Mouse (Mus musculus): ENCODE results near the gene Tdo2. TPM values are rescaled to one million over a fixed set of nuclear protein-coding genes. Genes with fewer than 3 reads are reported as not detected.
A peak's percentile ranks its signal among the peaks of the same experiment; 100 is the strongest.

Tdo2 gene
- total RNA-seq, 2 experiments from 2014 or later: not detected

- intact Hi-C loops (cut with DNase I): no loop called here
- no peak for DNase-seq
These were observed 31.1 kb downstream of the Tdo2 start for GRCm38 (mm10) chr3:81944851-81945393.

- intact Hi-C loops (cut with DNase I): no loop called here
These were observed 32.9 kb downstream of the Tdo2 start for GRCm38 (mm10) chr3:81943097-81943496.

DNA sequence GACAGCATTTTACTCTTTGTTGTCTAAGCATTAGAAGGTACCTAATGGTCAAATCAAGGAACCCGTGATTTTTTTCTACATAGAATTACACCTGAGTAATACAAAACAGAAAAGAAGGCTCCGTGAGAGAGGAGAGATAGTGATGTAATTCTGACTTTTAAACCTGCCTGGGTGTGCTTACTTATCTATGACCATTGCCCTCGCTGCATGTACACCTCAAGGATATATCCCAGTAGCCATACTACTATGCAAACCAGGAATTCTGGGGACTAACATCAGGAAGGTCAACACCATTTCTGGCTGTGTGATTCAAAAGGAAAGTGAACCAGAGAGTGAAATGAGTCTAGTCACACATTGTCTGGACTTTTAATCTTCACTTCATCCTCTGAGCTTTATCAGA, 33.7 kb downstream of the Tdo2 start:
- intact Hi-C loops (cut with DNase I): no loop called here
- no peak for DNase-seq

More at GRCm38 (mm10) chr3:81943097-81943496, 32.9 kb downstream of the Tdo2 start:
- no peak for DNase-seq

GRCm38 (mm10) chr3:81938924-81939323, 37.1 kb downstream of the Tdo2 start:
- no peak for DNase-seq
- intact Hi-C loops (cut with DNase I): no loop called here

DNA sequence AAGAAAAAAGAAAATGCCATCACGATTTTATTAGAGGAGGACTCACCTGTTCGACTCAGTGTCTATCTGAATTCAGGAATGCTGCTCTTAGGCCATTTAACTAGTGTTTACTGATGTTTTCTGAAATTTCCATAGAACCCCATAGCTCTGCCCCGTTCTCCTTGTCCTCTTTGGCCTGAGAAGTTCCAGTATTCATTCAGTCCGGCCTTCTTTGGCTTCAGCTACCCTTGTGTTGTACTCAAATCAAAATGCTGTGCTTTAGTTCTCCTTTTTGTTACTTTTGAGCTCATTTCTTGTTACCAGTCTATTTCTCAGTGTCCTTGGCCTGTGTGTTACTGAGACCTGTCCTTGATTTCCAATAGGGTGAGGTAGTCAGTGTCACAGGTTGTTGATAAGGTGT, 42.7 kb downstream of the Tdo2 start:
- DNase-seq: no peak

GRCm38 (mm10) chr3:81932141-81933101, 43.6 kb downstream of the Tdo2 start, which contains the start of gene Ctso:
TSS of gene Ctso (plus strand) at chr3:81932601.
- peak; percentile 90 to 91 for DNase-seq
- intact Hi-C loops (cut with DNase I): loop anchor here (5.0 kb wide), 2 partner anchors 95 to 425 kb away; partner anchors contain the start of gene Map9

More for the DNA sequence above, 42.7 kb downstream of the Tdo2 start:
- intact Hi-C loops (cut with DNase I): loop anchor here (5.0 kb wide), 2 partner anchors 94 to 424 kb away; partner anchors contain the start of gene Map9

DNA sequence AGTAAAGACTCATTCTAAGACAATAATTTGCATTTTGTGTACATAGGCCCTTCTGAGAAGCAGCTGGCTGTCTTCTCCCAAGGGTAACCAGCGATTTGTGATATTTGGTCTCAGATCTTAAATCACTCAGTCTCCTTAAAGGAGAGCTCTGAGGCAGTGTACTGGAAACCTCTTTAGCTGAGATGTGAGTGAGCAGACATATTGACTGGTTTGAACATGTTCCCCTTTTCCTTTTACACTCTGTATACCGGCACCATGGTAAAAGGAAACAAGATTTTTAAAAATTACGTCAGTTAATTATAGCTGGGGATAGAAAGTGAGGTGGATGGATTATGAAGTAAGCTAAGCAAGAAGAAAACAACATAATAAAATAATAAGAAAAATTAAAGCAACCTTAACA, 44.3 kb downstream of the Tdo2 start:
- intact Hi-C loops (cut with DNase I): loop anchor here (5.0 kb wide), 2 partner anchors 96 to 426 kb away; partner anchors contain the start of gene Map9
- DNase-seq: no peak

DNA sequence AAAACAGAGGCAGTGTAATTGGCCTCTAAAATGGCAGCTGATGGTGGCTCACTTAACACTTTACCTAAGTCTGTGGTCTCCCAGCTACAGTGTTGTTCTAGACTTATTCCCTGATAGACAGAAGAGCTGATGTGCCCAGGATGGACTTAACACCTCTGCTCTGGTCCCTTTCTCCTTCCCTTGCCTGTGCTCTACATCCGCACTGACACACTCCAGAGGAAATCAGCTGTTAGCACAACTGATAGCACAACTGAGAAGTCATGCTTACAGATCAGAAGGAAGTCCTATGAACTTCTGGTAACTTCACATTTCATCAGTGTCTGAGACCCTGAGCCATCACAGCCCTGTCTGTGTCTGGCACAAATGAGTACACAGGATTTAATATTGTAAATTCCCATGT, 46.9 kb downstream of the Tdo2 start:
- intact Hi-C loops (cut with DNase I): no loop called here
- no peak for DNase-seq

GRCm38 (mm10) chr3:81926764-81927325, 49.2 kb downstream of the Tdo2 start:
- intact Hi-C loops (cut with DNase I): loop anchor here (2.0 kb wide), 1 partner anchor 968 kb away; no protein-coding TSS in a partner anchor
- DNase-seq: no peak

- DNase-seq: no peak
- intact Hi-C loops (cut with DNase I): loop anchor here (2.0 kb wide), 2 partner anchors 889 to 967 kb away; partner anchors contain the start of gene Pdgfc
These were observed 50.1 kb downstream of the Tdo2 start for GRCm38 (mm10) chr3:81925856-81926255.

DNA sequence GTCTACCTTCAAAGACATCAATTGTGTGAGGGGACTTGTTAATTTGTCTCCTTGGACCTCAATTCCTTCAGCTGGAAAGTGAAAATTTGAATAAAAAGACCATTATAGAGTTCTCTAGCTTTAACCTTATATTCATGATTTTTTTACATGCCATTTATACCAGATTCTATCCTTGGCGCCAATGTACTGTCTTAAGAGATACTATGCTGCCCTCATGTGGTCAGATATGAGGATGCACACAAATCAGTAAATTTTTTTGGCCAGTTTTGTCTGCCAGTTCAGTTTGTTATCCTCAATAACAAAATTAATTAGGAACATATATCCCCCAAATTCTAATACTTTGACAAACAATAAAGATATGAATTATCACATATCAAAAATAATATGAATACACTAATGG, 51.1 kb downstream of the Tdo2 start:
- DNase-seq: peak; percentile 38 to 65
- intact Hi-C loops (cut with DNase I): loop anchor here (2.0 to 5.0 kb wide), 2 partner anchors 888 to 1843 kb away; partner anchors contain the start of gene Pdgfc

GRCm38 (mm10) chr3:81922910-81923309, 53.1 kb downstream of the Tdo2 start:
- intact Hi-C loops (cut with DNase I): loop anchor here (5.0 kb wide), 1 partner anchor 1841 kb away; no protein-coding TSS in a partner anchor

GRCm38 (mm10) chr3:81919681-81920080, 56.3 kb downstream of the Tdo2 start:
- DNase-seq: no peak
- intact Hi-C loops (cut with DNase I): loop anchor here (5.0 kb wide), 1 partner anchor 1837 kb away; no protein-coding TSS in a partner anchor

More at GRCm38 (mm10) chr3:81922910-81923309, 53.1 kb downstream of the Tdo2 start:
- peak in 1 of 2 experiments; percentile 18 for DNase-seq

DNA sequence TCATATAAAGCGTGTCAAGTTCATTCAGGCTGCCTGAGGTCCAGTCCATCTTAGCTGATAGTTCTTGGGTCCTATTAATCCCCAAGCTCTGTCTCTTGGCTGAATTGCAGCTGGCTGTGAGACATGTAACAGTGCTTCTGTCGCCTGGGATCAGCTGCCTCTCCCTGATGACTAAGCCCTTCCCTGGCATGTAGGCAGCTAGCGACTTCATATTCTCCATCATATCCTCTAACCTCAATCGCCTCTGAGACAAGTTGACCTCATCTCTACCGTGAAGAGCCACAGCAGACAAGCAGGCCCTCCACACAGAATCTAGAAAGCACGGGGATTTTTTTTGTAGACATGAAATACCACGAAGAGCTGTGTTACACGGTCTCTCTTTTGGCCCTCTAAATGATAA, 57.8 kb downstream of the Tdo2 start:
- intact Hi-C loops (cut with DNase I): no loop called here
- no peak for DNase-seq

GRCm38 (mm10) chr3:81917354-81917935, 58.6 kb downstream of the Tdo2 start:
- intact Hi-C loops (cut with DNase I): no loop called here
- no peak for DNase-seq

DNA sequence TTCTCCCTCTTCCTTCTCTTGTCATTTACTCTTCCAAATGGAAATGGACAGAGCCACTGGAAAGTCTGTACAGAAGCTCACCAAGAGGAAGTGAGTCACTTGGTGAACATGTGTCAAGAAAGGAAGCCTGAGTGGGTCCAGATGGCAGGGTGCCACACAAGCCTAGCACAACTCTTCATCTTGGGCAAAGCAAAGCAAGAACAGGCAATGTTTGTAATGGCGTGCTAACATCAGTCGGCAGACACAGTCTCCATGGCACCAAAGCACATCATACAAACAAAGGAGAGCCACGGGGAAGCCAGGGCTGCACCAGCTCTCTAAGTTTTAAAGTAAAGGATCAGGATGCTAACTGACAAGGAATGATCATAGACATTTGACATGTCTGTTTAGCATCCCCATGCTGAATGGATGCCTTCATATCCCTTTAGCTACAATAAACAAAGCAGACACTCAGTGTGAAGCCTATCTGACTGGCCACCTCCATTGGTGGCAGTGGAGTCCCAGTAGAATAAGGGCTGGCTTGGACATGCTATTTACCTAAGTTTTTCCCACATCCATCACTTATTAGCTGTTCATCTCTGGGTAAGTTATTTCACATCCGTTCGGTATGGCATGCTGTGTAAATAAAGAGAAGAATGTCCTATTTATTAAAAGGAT, 59.8 kb downstream of the Tdo2 start:
- intact Hi-C loops (cut with DNase I): no loop called here
- DNase-seq: peak in 1 of 2 experiments; percentile 38

- DNase-seq: no peak
- intact Hi-C loops (cut with DNase I): no loop called here
These were observed 65.5 kb downstream of the Tdo2 start for GRCm38 (mm10) chr3:81910286-81911036.

Data from heart, postnatal 10 days (tissue).